Mouse (Mus musculus) bone marrow macrophage, adult 2 months (primary cell): ENCODE data around the gene Gm5269.

Experiments
- CTCF ChIP-seq: IDR thresholded peaks from 2 replicates; pipeline ENCODE4 v1.5.1; 2012; ENCODE audit warnings: low read depth, mild to moderate bottlenecking, low read length, moderate library complexity
- POLR2A ChIP-seq: IDR thresholded peaks from 2 replicates; pipeline ENCODE4 v1.6.1; 2012; ENCODE audit warnings: mild to moderate bottlenecking, low read depth, low read length, borderline replicate concordance

GRCm38 (mm10) chr1:45883378-45883777 is 6.7 kb downstream of the Gm5269 start:
- TF ChIP-seq POLR2A (no peak), CTCF (no peak)
